Mouse (Mus musculus) G1E (cell line): ENCODE results near the gene Zdbf2.

Source experiments
- CTCF ChIP-seq: IDR thresholded peaks from 2 replicates; pipeline ENCODE4 v1.5.1; 2012; ENCODE audit warnings: low read depth, low read length, inconsistent platforms, mixed read lengths
- GATA1 ChIP-seq: IDR thresholded peaks from 2 replicates; pipeline ENCODE4 v1.6.1; 2012; ENCODE audit warnings: borderline replicate concordance, low read length, inconsistent platforms, mixed read lengths
- GATA2 ChIP-seq: IDR thresholded peaks from 2 replicates; pipeline ENCODE4 v1.6.1; 2012; ENCODE audit warnings: low read depth, low read length, inconsistent platforms, borderline replicate concordance

- no peak for TF ChIP-seq CTCF
- no peak for TF ChIP-seq GATA1
- no peak for TF ChIP-seq GATA2
Observed at GRCm38 (mm10) chr1:63252351-63253209, 20.5 kb upstream of the Zdbf2 start.
